Mouse (Mus musculus): ENCODE data around the gene Supt3. TPM values are rescaled to one million over a fixed set of nuclear protein-coding genes. Genes with fewer than 3 reads are reported as not detected.

Gene Supt3
- polyA plus RNA-seq, 1 experiment: 15.9 TPM

- Histone ChIP-seq H3K27ac (ENCODE audit: insufficient read depth, low read length) (no peak overlapping the region), H3K9me3 (replicated peaks; ENCODE audit: control insufficient read depth, insufficient read depth, low read length, poor library complexity, severe bottlenecking) (no peaks in the 10 kb centered on the region), H3K27me3 (ENCODE audit: control insufficient read depth, insufficient read depth, low read length, poor library complexity, severe bottlenecking) (no peaks in the 10 kb centered on the region), H3K4me3 (ENCODE audit: low read depth, low read length) (no peak overlapping the region), H3K4me1 (ENCODE audit: control insufficient read depth, insufficient read depth, low read length) (no peaks in the 10 kb centered on the region), H3K36me3 (ENCODE audit: control insufficient read depth, insufficient read depth, low read length, poor library complexity, severe bottlenecking) (no peaks in the 10 kb centered on the region), H3K9ac (ENCODE audit: low read depth, poor library complexity, severe bottlenecking) (no peak overlapping the region)
- TF ChIP-seq POLR2A (IDR thresholded peaks at IDR 0.05; ENCODE audit: insufficient read depth, low read length): no peak
- TF ChIP-seq EP300 (IDR thresholded peaks at IDR 0.05; ENCODE audit: insufficient read depth, low read depth, low read length): no peak
- TF ChIP-seq CTCF (IDR thresholded peaks at IDR 0.05; ENCODE audit: low read depth, low read length): no peak
Observed at GRCm38 (mm10) chr17:44973489-44973888, 196.5 kb downstream of the Supt3 start.

GRCm38 (mm10) chr17:44977690-44978089, 200.7 kb downstream of the Supt3 start:
- no peaks in the 10 kb centered on the region for H3K4me1 ChIP-seq (ENCODE audit: control insufficient read depth, insufficient read depth, low read length)
- TF ChIP-seq EP300 (IDR thresholded peaks at IDR 0.05; ENCODE audit: insufficient read depth, low read depth, low read length) (no peak), CTCF (IDR thresholded peaks at IDR 0.05; ENCODE audit: low read depth, low read length) (no peak), POLR2A (IDR thresholded peaks at IDR 0.05; ENCODE audit: insufficient read depth, low read length) (no peak)
- H3K9me3 ChIP-seq (replicated peaks; ENCODE audit: control insufficient read depth, insufficient read depth, low read length, poor library complexity, severe bottlenecking): no peaks in the 10 kb centered on the region
- H3K4me3 ChIP-seq (ENCODE audit: low read depth, low read length): no peak overlapping the region
- no peaks in the 10 kb centered on the region for H3K27me3 ChIP-seq (ENCODE audit: control insufficient read depth, insufficient read depth, low read length, poor library complexity, severe bottlenecking)
- H3K36me3 ChIP-seq (ENCODE audit: control insufficient read depth, insufficient read depth, low read length, poor library complexity, severe bottlenecking): no peaks in the 10 kb centered on the region
- no peak overlapping the region for H3K27ac ChIP-seq (ENCODE audit: insufficient read depth, low read length)
- no peak overlapping the region for H3K9ac ChIP-seq (ENCODE audit: low read depth, poor library complexity, severe bottlenecking)

- Histone ChIP-seq H3K27me3 (ENCODE audit: control insufficient read depth, insufficient read depth, low read length, poor library complexity, severe bottlenecking) (no peaks in the 10 kb centered on the region), H3K4me1 (ENCODE audit: control insufficient read depth, insufficient read depth, low read length) (no peaks in the 10 kb centered on the region), H3K27ac (ENCODE audit: insufficient read depth, low read length) (no peak overlapping the region), H3K4me3 (ENCODE audit: low read depth, low read length) (no peak overlapping the region), H3K9ac (ENCODE audit: low read depth, poor library complexity, severe bottlenecking) (no peak overlapping the region), H3K36me3 (ENCODE audit: control insufficient read depth, insufficient read depth, low read length, poor library complexity, severe bottlenecking) (no peaks in the 10 kb centered on the region), H3K9me3 (replicated peaks; ENCODE audit: control insufficient read depth, insufficient read depth, low read length, poor library complexity, severe bottlenecking) (no peaks in the 10 kb centered on the region)
- no peak for TF ChIP-seq POLR2A (IDR thresholded peaks at IDR 0.05; ENCODE audit: insufficient read depth, low read length)
- TF ChIP-seq EP300 (IDR thresholded peaks at IDR 0.05; ENCODE audit: insufficient read depth, low read depth, low read length): no peak
- no peak for TF ChIP-seq CTCF (IDR thresholded peaks at IDR 0.05; ENCODE audit: low read depth, low read length)
Observed at GRCm38 (mm10) chr17:44987964-44988363, 211.0 kb downstream of the Supt3 start.

- H3K9me3 ChIP-seq (replicated peaks; ENCODE audit: control insufficient read depth, insufficient read depth, low read length, poor library complexity, severe bottlenecking): no peaks in the 10 kb centered on the region
- no peaks in the 10 kb centered on the region for H3K4me1 ChIP-seq (ENCODE audit: control insufficient read depth, insufficient read depth, low read length)
- no peak overlapping the region for H3K4me3 ChIP-seq (ENCODE audit: low read depth, low read length)
- H3K27me3 ChIP-seq (ENCODE audit: control insufficient read depth, insufficient read depth, low read length, poor library complexity, severe bottlenecking): no peaks in the 10 kb centered on the region
- no peaks in the 10 kb centered on the region for H3K36me3 ChIP-seq (ENCODE audit: control insufficient read depth, insufficient read depth, low read length, poor library complexity, severe bottlenecking)
- no peak overlapping the region for H3K27ac ChIP-seq (ENCODE audit: insufficient read depth, low read length)
- no peak overlapping the region for H3K9ac ChIP-seq (ENCODE audit: low read depth, poor library complexity, severe bottlenecking)
- TF ChIP-seq POLR2A (IDR thresholded peaks at IDR 0.05; ENCODE audit: insufficient read depth, low read length): no peak
- no peak for TF ChIP-seq EP300 (IDR thresholded peaks at IDR 0.05; ENCODE audit: insufficient read depth, low read depth, low read length)
- TF ChIP-seq CTCF (IDR thresholded peaks at IDR 0.05; ENCODE audit: low read depth, low read length): no peak
Observed at GRCm38 (mm10) chr17:45003311-45003710, 226.4 kb downstream of the Supt3 start.

GRCm38 (mm10) chr17:45004477-45005170, 227.7 kb downstream of the Supt3 start:
- Histone ChIP-seq H3K27me3 (ENCODE audit: control insufficient read depth, insufficient read depth, low read length, poor library complexity, severe bottlenecking) (no peaks in the 10 kb centered on the region), H3K9ac (ENCODE audit: low read depth, poor library complexity, severe bottlenecking) (no peak overlapping the region), H3K9me3 (replicated peaks; ENCODE audit: control insufficient read depth, insufficient read depth, low read length, poor library complexity, severe bottlenecking) (no peaks in the 10 kb centered on the region), H3K36me3 (ENCODE audit: control insufficient read depth, insufficient read depth, low read length, poor library complexity, severe bottlenecking) (no peaks in the 10 kb centered on the region), H3K4me3 (ENCODE audit: low read depth, low read length) (no peak overlapping the region), H3K4me1 (ENCODE audit: control insufficient read depth, insufficient read depth, low read length) (no peaks in the 10 kb centered on the region), H3K27ac (ENCODE audit: insufficient read depth, low read length) (no peak overlapping the region)
- TF ChIP-seq CTCF (IDR thresholded peaks at IDR 0.05; ENCODE audit: low read depth, low read length) (no peak), EP300 (IDR thresholded peaks at IDR 0.05; ENCODE audit: insufficient read depth, low read depth, low read length) (no peak)

- Histone ChIP-seq H3K27ac (ENCODE audit: insufficient read depth, low read length) (no peak overlapping the region), H3K9me3 (replicated peaks; ENCODE audit: control insufficient read depth, insufficient read depth, low read length, poor library complexity, severe bottlenecking) (no peaks in the 10 kb centered on the region), H3K4me1 (ENCODE audit: control insufficient read depth, insufficient read depth, low read length) (no peaks in the 10 kb centered on the region), H3K36me3 (ENCODE audit: control insufficient read depth, insufficient read depth, low read length, poor library complexity, severe bottlenecking) (no peaks in the 10 kb centered on the region), H3K4me3 (ENCODE audit: low read depth, low read length) (no peak overlapping the region), H3K27me3 (ENCODE audit: control insufficient read depth, insufficient read depth, low read length, poor library complexity, severe bottlenecking) (no peaks in the 10 kb centered on the region), H3K9ac (ENCODE audit: low read depth, poor library complexity, severe bottlenecking) (no peak overlapping the region)
- TF ChIP-seq EP300 (IDR thresholded peaks at IDR 0.05; ENCODE audit: insufficient read depth, low read depth, low read length) (no peak), POLR2A (IDR thresholded peaks at IDR 0.05; ENCODE audit: insufficient read depth, low read length) (no peak), CTCF (IDR thresholded peaks at IDR 0.05; ENCODE audit: low read depth, low read length) (no peak)
Observed at GRCm38 (mm10) chr17:45007461-45007860, 230.5 kb downstream of the Supt3 start.

Measured in ES-Bruce4 (cell line).